Mouse (Mus musculus): ENCODE results near the gene Prkcq. TPM values are rescaled to one million over a fixed set of nuclear protein-coding genes. Genes with fewer than 3 reads are reported as not detected.

The Prkcq gene
- polyA plus RNA-seq, 1 experiment from 2014 or later: 0.88 TPM

GRCm38 (mm10) chr2:11224808-11225484 lies 53.0 kb downstream of the Prkcq start:
- Histone ChIP-seq H3K9ac (ENCODE audit: low read length) (no peak overlapping the region), H3K4me1 (ENCODE audit: control insufficient read depth in 2 of 2, insufficient read depth in 2 of 2, low read length in 2 of 2) (no peaks in the 10 kb centered on the region), H3K27ac (replicated peaks in 1 of 2; ENCODE audit: control insufficient read depth in 1 of 2, insufficient read depth in 1 of 2, low read depth in 2 of 2, low read length in 2 of 2) (no peak overlapping the region), H3K4me3 (ENCODE audit: control insufficient read depth in 1 of 2, insufficient read depth in 1 of 2, low read depth in 1 of 2, low read length in 2 of 2) (no peak overlapping the region), H3K36me3 (ENCODE audit: control insufficient read depth, insufficient read depth, low read length) (no peaks in the 10 kb centered on the region), H3K27me3 (ENCODE audit: control insufficient read depth, insufficient read depth, low read length) (no peaks in the 10 kb centered on the region), H3K9me3 (ENCODE audit: control insufficient read depth, low read length) (no peaks in the 10 kb centered on the region), H3K4me2 (ENCODE audit: low read length) (no peak overlapping the region)
- no peak for ATAC-seq (ENCODE audit: insufficient number of reproducible peaks, insufficient read depth, low FRiP score, low read depth)
- WGBS: 78% methylated on average over 3 of the region's 3 CpGs

GRCm38 (mm10) chr2:11225485-11225876 lies 53.6 kb downstream of the Prkcq start:
- WGBS: 77% methylated on average over 5 of the region's 5 CpGs
- Histone ChIP-seq H3K9me3 (ENCODE audit: control insufficient read depth, low read length) (no peaks in the 10 kb centered on the region), H3K4me3 (ENCODE audit: control insufficient read depth in 1 of 2, insufficient read depth in 1 of 2, low read depth in 1 of 2, low read length in 2 of 2) (no peak overlapping the region)

GRCm38 (mm10) chr2:11226555-11226954 lies 54.6 kb downstream of the Prkcq start:
- 72% methylated on average over 7 of the region's 7 CpGs for WGBS
- no peak for ATAC-seq (ENCODE audit: insufficient number of reproducible peaks, insufficient read depth, low FRiP score, low read depth)
- Histone ChIP-seq H3K4me3 (ENCODE audit: control insufficient read depth in 1 of 2, insufficient read depth in 1 of 2, low read depth in 1 of 2, low read length in 2 of 2) (no peak overlapping the region), H3K36me3 (ENCODE audit: control insufficient read depth, insufficient read depth, low read length) (no peaks in the 10 kb centered on the region), H3K4me1 (ENCODE audit: control insufficient read depth in 2 of 2, insufficient read depth in 2 of 2, low read length in 2 of 2) (no peaks in the 10 kb centered on the region), H3K27ac (replicated peaks in 1 of 2; ENCODE audit: control insufficient read depth in 1 of 2, insufficient read depth in 1 of 2, low read depth in 2 of 2, low read length in 2 of 2) (no peak overlapping the region), H3K27me3 (ENCODE audit: control insufficient read depth, insufficient read depth, low read length) (no peaks in the 10 kb centered on the region), H3K9ac (ENCODE audit: low read length) (no peak overlapping the region), H3K4me2 (ENCODE audit: low read length) (no peak overlapping the region), H3K9me3 (ENCODE audit: control insufficient read depth, low read length) (no peaks in the 10 kb centered on the region)

More at GRCm38 (mm10) chr2:11225485-11225876, 53.6 kb downstream of the Prkcq start:
- no peaks in the 10 kb centered on the region for H3K36me3 ChIP-seq (ENCODE audit: control insufficient read depth, insufficient read depth, low read length)
- no peak for ATAC-seq (ENCODE audit: insufficient number of reproducible peaks, insufficient read depth, low FRiP score, low read depth)
- no peak overlapping the region for H3K9ac ChIP-seq (ENCODE audit: low read length)
- H3K27me3 ChIP-seq (ENCODE audit: control insufficient read depth, insufficient read depth, low read length): no peaks in the 10 kb centered on the region
- no peaks in the 10 kb centered on the region for H3K4me1 ChIP-seq (ENCODE audit: control insufficient read depth in 2 of 2, insufficient read depth in 2 of 2, low read length in 2 of 2)
- H3K4me2 ChIP-seq (ENCODE audit: low read length): no peak overlapping the region
- H3K27ac ChIP-seq (replicated peaks in 1 of 2; ENCODE audit: control insufficient read depth in 1 of 2, insufficient read depth in 1 of 2, low read depth in 2 of 2, low read length in 2 of 2): no peak overlapping the region

- no peak overlapping the region for H3K27ac ChIP-seq (replicated peaks in 1 of 2; ENCODE audit: control insufficient read depth in 1 of 2, insufficient read depth in 1 of 2, low read depth in 2 of 2, low read length in 2 of 2)
- no peak overlapping the region for H3K9ac ChIP-seq (ENCODE audit: low read length)
- H3K9me3 ChIP-seq (ENCODE audit: control insufficient read depth, low read length): no peaks in the 10 kb centered on the region
- no peak overlapping the region for H3K4me3 ChIP-seq (ENCODE audit: control insufficient read depth in 1 of 2, insufficient read depth in 1 of 2, low read depth in 1 of 2, low read length in 2 of 2)
- H3K36me3 ChIP-seq (ENCODE audit: control insufficient read depth, insufficient read depth, low read length): no peaks in the 10 kb centered on the region
- H3K27me3 ChIP-seq (ENCODE audit: control insufficient read depth, insufficient read depth, low read length): no peaks in the 10 kb centered on the region
- 38% methylated on average over 2 of the region's 2 CpGs for WGBS
- H3K4me2 ChIP-seq (ENCODE audit: low read length): no peak overlapping the region
- H3K4me1 ChIP-seq (ENCODE audit: control insufficient read depth in 2 of 2, insufficient read depth in 2 of 2, low read length in 2 of 2): no peaks in the 10 kb centered on the region
- no peak for ATAC-seq (ENCODE audit: insufficient number of reproducible peaks, insufficient read depth, low FRiP score, low read depth)
These were observed 57.2 kb downstream of the Prkcq start for GRCm38 (mm10) chr2:11229126-11229525.

GRCm38 (mm10) chr2:11231118-11231517 lies 59.2 kb downstream of the Prkcq start:
- ATAC-seq (ENCODE audit: insufficient number of reproducible peaks, insufficient read depth, low FRiP score, low read depth): no peak
- Histone ChIP-seq H3K9ac (ENCODE audit: low read length) (no peak overlapping the region), H3K4me2 (ENCODE audit: low read length) (no peak overlapping the region)

GRCm38 (mm10) chr2:11231988-11232387 lies 60.1 kb downstream of the Prkcq start:
- H3K4me3 ChIP-seq (ENCODE audit: control insufficient read depth in 1 of 2, insufficient read depth in 1 of 2, low read depth in 1 of 2, low read length in 2 of 2): no peak overlapping the region
- no peak overlapping the region for H3K4me2 ChIP-seq (ENCODE audit: low read length)
- H3K9me3 ChIP-seq (ENCODE audit: control insufficient read depth, low read length): no peaks in the 10 kb centered on the region
- 87% methylated on average over 5 of the region's 5 CpGs for WGBS
- no peaks in the 10 kb centered on the region for H3K27me3 ChIP-seq (ENCODE audit: control insufficient read depth, insufficient read depth, low read length)
- ATAC-seq (ENCODE audit: insufficient number of reproducible peaks, insufficient read depth, low FRiP score, low read depth): no peak
- H3K27ac ChIP-seq (replicated peaks in 1 of 2; ENCODE audit: control insufficient read depth in 1 of 2, insufficient read depth in 1 of 2, low read depth in 2 of 2, low read length in 2 of 2): no peak overlapping the region
- no peaks in the 10 kb centered on the region for H3K4me1 ChIP-seq (ENCODE audit: control insufficient read depth in 2 of 2, insufficient read depth in 2 of 2, low read length in 2 of 2)
- no peaks in the 10 kb centered on the region for H3K36me3 ChIP-seq (ENCODE audit: control insufficient read depth, insufficient read depth, low read length)
- H3K9ac ChIP-seq (ENCODE audit: low read length): no peak overlapping the region

More at GRCm38 (mm10) chr2:11231118-11231517, 59.2 kb downstream of the Prkcq start:
- H3K27ac ChIP-seq (replicated peaks in 1 of 2; ENCODE audit: control insufficient read depth in 1 of 2, insufficient read depth in 1 of 2, low read depth in 2 of 2, low read length in 2 of 2): no peak overlapping the region
- H3K4me1 ChIP-seq (ENCODE audit: control insufficient read depth in 2 of 2, insufficient read depth in 2 of 2, low read length in 2 of 2): no peaks in the 10 kb centered on the region
- no peaks in the 10 kb centered on the region for H3K9me3 ChIP-seq (ENCODE audit: control insufficient read depth, low read length)
- 56% methylated on average over 3 of the region's 3 CpGs for WGBS
- H3K4me3 ChIP-seq (ENCODE audit: control insufficient read depth in 1 of 2, insufficient read depth in 1 of 2, low read depth in 1 of 2, low read length in 2 of 2): no peak overlapping the region
- H3K27me3 ChIP-seq (ENCODE audit: control insufficient read depth, insufficient read depth, low read length): no peaks in the 10 kb centered on the region
- H3K36me3 ChIP-seq (ENCODE audit: control insufficient read depth, insufficient read depth, low read length): no peaks in the 10 kb centered on the region

GRCm38 (mm10) chr2:11238254-11238653 lies 66.3 kb downstream of the Prkcq start:
- no peak overlapping the region for H3K9ac ChIP-seq (ENCODE audit: low read length)
- H3K27me3 ChIP-seq (ENCODE audit: control insufficient read depth, insufficient read depth, low read length): no peaks in the 10 kb centered on the region
- H3K4me1 ChIP-seq (ENCODE audit: control insufficient read depth in 2 of 2, insufficient read depth in 2 of 2, low read length in 2 of 2): no peaks in the 10 kb centered on the region
- WGBS: 85% methylated on average over 4 of the region's 4 CpGs
- no peaks in the 10 kb centered on the region for H3K36me3 ChIP-seq (ENCODE audit: control insufficient read depth, insufficient read depth, low read length)
- no peaks in the 10 kb centered on the region for H3K9me3 ChIP-seq (ENCODE audit: control insufficient read depth, low read length)
- no peak overlapping the region for H3K4me3 ChIP-seq (ENCODE audit: control insufficient read depth in 1 of 2, insufficient read depth in 1 of 2, low read depth in 1 of 2, low read length in 2 of 2)
- no peak overlapping the region for H3K4me2 ChIP-seq (ENCODE audit: low read length)
- no peak for ATAC-seq (ENCODE audit: insufficient number of reproducible peaks, insufficient read depth, low FRiP score, low read depth)
- H3K27ac ChIP-seq (replicated peaks in 1 of 2; ENCODE audit: control insufficient read depth in 1 of 2, insufficient read depth in 1 of 2, low read depth in 2 of 2, low read length in 2 of 2): no peak overlapping the region

GRCm38 (mm10) chr2:11239523-11239922 lies 67.6 kb downstream of the Prkcq start:
- no peak for ATAC-seq (ENCODE audit: insufficient number of reproducible peaks, insufficient read depth, low FRiP score, low read depth)
- Histone ChIP-seq H3K36me3 (ENCODE audit: control insufficient read depth, insufficient read depth, low read length) (no peaks in the 10 kb centered on the region), H3K9ac (ENCODE audit: low read length) (no peak overlapping the region), H3K9me3 (ENCODE audit: control insufficient read depth, low read length) (no peaks in the 10 kb centered on the region), H3K27ac (replicated peaks in 1 of 2; ENCODE audit: control insufficient read depth in 1 of 2, insufficient read depth in 1 of 2, low read depth in 2 of 2, low read length in 2 of 2) (no peak overlapping the region), H3K4me1 (ENCODE audit: control insufficient read depth in 2 of 2, insufficient read depth in 2 of 2, low read length in 2 of 2) (no peaks in the 10 kb centered on the region), H3K27me3 (ENCODE audit: control insufficient read depth, insufficient read depth, low read length) (no peaks in the 10 kb centered on the region), H3K4me2 (ENCODE audit: low read length) (no peak overlapping the region), H3K4me3 (ENCODE audit: control insufficient read depth in 1 of 2, insufficient read depth in 1 of 2, low read depth in 1 of 2, low read length in 2 of 2) (no peak overlapping the region)

Data from heart, embryonic 14.5 days (tissue).